Mouse (Mus musculus): ENCODE results near the gene Asphd2.

The Asphd2 gene

GRCm38 (mm10) chr5:112389352-112389751 lies 5.3 kb downstream of the Asphd2 start:
- DNase-seq = no peak

- no peak for DNase-seq
Measured at GRCm38 (mm10) chr5:112385973-112386372, 8.7 kb downstream of the Asphd2 start.

GRCm38 (mm10) chr5:112384805-112385472 lies 9.7 kb downstream of the Asphd2 start:
- DNase-seq = peak; percentile 31 to 33

GRCm38 (mm10) chr5:112382641-112383330 lies 11.9 kb downstream of the Asphd2 start:
- no peak for DNase-seq

GRCm38 (mm10) chr5:112382042-112382441 lies 12.6 kb downstream of the Asphd2 start:
- no peak for DNase-seq

- DNase-seq = no peak
Measured at GRCm38 (mm10) chr5:112381154-112381553, 13.5 kb downstream of the Asphd2 start.

- DNase-seq = no peak
Measured at GRCm38 (mm10) chr5:112378716-112379115, 15.9 kb downstream of the Asphd2 start.

GRCm38 (mm10) chr5:112377380-112377779 lies 17.3 kb downstream of the Asphd2 start:
- no peak for DNase-seq

- no peak for DNase-seq
Measured at GRCm38 (mm10) chr5:112376111-112376510, 18.6 kb downstream of the Asphd2 start.

- DNase-seq = no peak
Measured at GRCm38 (mm10) chr5:112371933-112372332, 22.7 kb downstream of the Asphd2 start.

GRCm38 (mm10) chr5:112370236-112370813 lies 24.3 kb downstream of the Asphd2 start:
- DNase-seq = no peak

- peak; percentile 16 to 26 for DNase-seq
Measured at GRCm38 (mm10) chr5:112369326-112369725, 25.3 kb downstream of the Asphd2 start.

GRCm38 (mm10) chr5:112368666-112369065 lies 26.0 kb downstream of the Asphd2 start:
- DNase-seq = no peak

- DNase-seq = no peak
Measured at GRCm38 (mm10) chr5:112367929-112368328, 26.7 kb downstream of the Asphd2 start.

- no peak for DNase-seq
Measured at GRCm38 (mm10) chr5:112367338-112367737, 27.3 kb downstream of the Asphd2 start.

GRCm38 (mm10) chr5:112366879-112367278 lies 27.8 kb downstream of the Asphd2 start:
- no peak for DNase-seq

- no peak for DNase-seq
Measured at GRCm38 (mm10) chr5:112364184-112364797, 30.4 kb downstream of the Asphd2 start.

- DNase-seq = no peak
Measured at GRCm38 (mm10) chr5:112360077-112360476, 34.6 kb downstream of the Asphd2 start.

- no peak for DNase-seq
Measured at GRCm38 (mm10) chr5:112359520-112359919, 35.1 kb downstream of the Asphd2 start.

- DNase-seq = no peak
Measured at GRCm38 (mm10) chr5:112356322-112356721, 38.3 kb downstream of the Asphd2 start.

GRCm38 (mm10) chr5:112355910-112356309 lies 38.8 kb downstream of the Asphd2 start, which contains the start of gene Gm6583:
Gm6583 (minus strand) TSS chr5:112356033.
- DNase-seq = no peak

GRCm38 (mm10) chr5:112355493-112355892 lies 39.2 kb downstream of the Asphd2 start:
- no peak for DNase-seq

GRCm38 (mm10) chr5:112349169-112349568 lies 45.5 kb downstream of the Asphd2 start:
- DNase-seq = no peak

Data from spleen, adult 18-20 months (tissue).